Comparison of ENCODE assay signal across 29 mouse cellular contexts in the genomic region with DNA sequence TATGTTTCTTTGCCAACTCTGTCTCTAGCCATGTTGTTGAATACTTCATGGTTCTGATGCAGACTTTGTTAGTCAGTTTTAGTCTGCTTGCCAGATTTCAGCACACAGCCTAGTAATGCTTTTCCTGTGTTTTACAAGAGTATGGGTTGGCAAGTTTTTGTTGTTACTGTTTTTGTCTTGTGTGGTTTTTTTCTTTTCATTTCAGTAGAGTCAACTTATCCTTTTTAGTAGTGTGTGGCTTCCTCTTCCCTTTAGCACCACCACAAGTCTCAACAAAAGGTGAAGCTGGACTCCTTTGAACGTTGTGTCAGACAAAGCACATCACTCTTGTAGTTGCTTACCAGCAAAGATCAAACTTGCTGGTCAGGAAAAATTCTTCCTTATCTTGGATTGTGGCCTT. TPM values are rescaled to one million over a fixed set of nuclear protein-coding genes. Genes with fewer than 3 reads are reported as not detected.
A peak's percentile ranks its signal among the peaks of the same experiment; 100 is the strongest.
DNase-seq lines count a peak whose midpoint lies in the region; ATAC-seq lines count a peak whose summit lies in the region.
"Had no signal": no experiment of that assay in that cellular context is flagged by ENCODE, and none has a peak within 500 bp of the region (broad histone marks: within the 10 kb centered on the region; RNA-seq: fewer than 3 reads in every experiment).

No protein-coding gene starts in this region.

- H3K27me3 ChIP-seq in embryonic facial prominence, embryonic 10.5 days (replicated peaks; ENCODE audit: low read depth, poor library complexity, severe bottlenecking): no peaks in the 10 kb centered on the region
- H3K27me3 ChIP-seq: embryonic facial prominence, embryonic 15.5 days; forebrain, embryonic 12.5 days; hindbrain, embryonic 15.5 days; intestine, embryonic 15.5 days; limb, embryonic 15.5 days had no signal

- 87% methylated on average over 1 of the region's 1 CpGs for WGBS in embryonic facial prominence, embryonic 10.5 days

- no peaks in the 10 kb centered on the region for H3K9me3 ChIP-seq in embryonic facial prominence, embryonic 10.5 days
- H3K9me3 ChIP-seq: embryonic facial prominence, embryonic 15.5 days; forebrain, embryonic 12.5 days; hindbrain, embryonic 10.5 days; hindbrain, embryonic 15.5 days; intestine, embryonic 15.5 days; limb, embryonic 10.5 days; limb, embryonic 15.5 days had no signal

- no peaks in the 10 kb centered on the region for H3K36me3 ChIP-seq in embryonic facial prominence, embryonic 10.5 days (replicated peaks)
- H3K36me3 ChIP-seq: embryonic facial prominence, embryonic 15.5 days; forebrain, embryonic 12.5 days; hindbrain, embryonic 10.5 days; hindbrain, embryonic 15.5 days; intestine, embryonic 15.5 days; limb, embryonic 10.5 days; limb, embryonic 15.5 days had no signal

- peak; percentile 15 to 24 for DNase-seq in spleen, postnatal 36 days (ENCODE audit: low spot score in 2 of 2)
- no peak for DNase-seq in spleen, postnatal 4 days (ENCODE audit: low spot score in 2 of 2)
- peak; percentile 58 for DNase-seq in 416B (ENCODE audit: low read depth)
- DNase-seq in embryonic facial prominence, embryonic 10.5 days (ENCODE audit: low spot score): no peak
- no peak for DNase-seq in natural killer cell, adult 2 months (ENCODE audit: low spot score in 2 of 2)
- DNase-seq: adrenal gland, adult 8-10 months; cerebellum, adult 2 months; cerebellum, postnatal 14 days; gastrocnemius, postnatal 10 days; heart, postnatal 14 days; kidney, adult 2 months; kidney, postnatal 4 days; layer of hippocampus, postnatal 36 days; lung, adult 2 months; lung, postnatal 10 days; midbrain, embryonic 14.5 days; spleen, adult 18-20 months had no signal

- no peaks in the 10 kb centered on the region for H3K4me1 ChIP-seq in embryonic facial prominence, embryonic 10.5 days
- H3K4me1 ChIP-seq: embryonic facial prominence, embryonic 15.5 days; forebrain, embryonic 12.5 days; hindbrain, embryonic 10.5 days; hindbrain, embryonic 15.5 days; intestine, embryonic 15.5 days; limb, embryonic 10.5 days; limb, embryonic 15.5 days had no signal

- H3K4me3 ChIP-seq in embryonic facial prominence, embryonic 10.5 days: no peak overlapping the region
- H3K4me3 ChIP-seq: embryonic facial prominence, embryonic 15.5 days; forebrain, embryonic 12.5 days; hindbrain, embryonic 10.5 days; hindbrain, embryonic 15.5 days; intestine, embryonic 15.5 days; limb, embryonic 10.5 days; limb, embryonic 15.5 days had no signal

- no peak overlapping the region for H3K27ac ChIP-seq in embryonic facial prominence, embryonic 10.5 days (replicated peaks)
- H3K27ac ChIP-seq: embryonic facial prominence, embryonic 15.5 days; forebrain, embryonic 12.5 days; hindbrain, embryonic 10.5 days; hindbrain, embryonic 15.5 days; intestine, embryonic 15.5 days; kidney, postnatal 0 days; limb, embryonic 10.5 days; limb, embryonic 15.5 days; liver, embryonic 14.5 days; macrophage had no signal

- peak; percentile 56 for ATAC-seq in CD4-positive, CD25-positive, alpha-beta regulatory T cell, adult 4 months
- ATAC-seq in inflammation-experienced regulatory T-cells, adult 6 months: peak; percentile 69
- ATAC-seq: intestine, embryonic 15.5 days had no signal

RNA-seq across cellular contexts. Expression of gene Bnip1, which starts 28.6 kb away (rescaled TPM):
- polyA plus RNA-seq in CD4-positive, CD25-positive, alpha-beta regulatory T cell, adult 4 months (2017; shearing (Covaris generic)): 10 to 100 TPM; 26.9 to 40.0 TPM
- 10 to 100 TPM; 37.8 to 39.2 (median 38.1) TPM for polyA plus RNA-seq in inflammation-experienced regulatory T-cells, adult 6 months (2017; shearing (Covaris generic))
- polyA plus RNA-seq in embryonic facial prominence, embryonic 10.5 days (2016; fragmentation: Nextera tagmentation; extraction: Ambion mirVana): 44.4 and 51.0 TPM in 2 replicates

RNA-seq across cellular contexts. Expression of gene Crebrf, which starts 36.8 kb away (rescaled TPM):
- 10 to 100 TPM; 60.7 to 69.8 TPM for polyA plus RNA-seq in CD4-positive, CD25-positive, alpha-beta regulatory T cell, adult 4 months (2017; shearing (Covaris generic))
- polyA plus RNA-seq in inflammation-experienced regulatory T-cells, adult 6 months (2017; shearing (Covaris generic)): 10 to 100 TPM; 29.4 to 66.0 (median 53.7) TPM
- 3.1 and 4.7 TPM in 2 replicates for polyA plus RNA-seq in embryonic facial prominence, embryonic 10.5 days (2016; fragmentation: Nextera tagmentation; extraction: Ambion mirVana)

Comparison
In these comparisons a context has a peak if more than half of its experiments do, and no peak if none do; other contexts are left out.
1. DNase-seq: peak in spleen, postnatal 36 days (2 of 2) and 416B (single experiment); none in spleen, postnatal 4 days (0 of 2), embryonic facial prominence, embryonic 10.5 days (single experiment) and natural killer cell, adult 2 months (0 of 2).